Mouse (Mus musculus): ENCODE results near the gene Olfr1443.

- TF ChIP-seq POLR2A (IDR thresholded peaks at IDR 0.05; ENCODE audit: control insufficient read depth, low read depth, low read length) (no peak), CTCF (IDR thresholded peaks at IDR 0.05; ENCODE audit: control insufficient read depth, insufficient read depth, insufficient replicate concordance, low read depth, low read length) (no peak)
These were observed 43.7 kb upstream of the Olfr1443 start for GRCm38 (mm10) chr19:12634259-12634658.
